Mouse (Mus musculus): ENCODE measurements around the gene Wdr83.

Gene Wdr83

GRCm38 (mm10) chr8:85076993-85077392 lies 4.1 kb downstream of the Wdr83 start:
- peak; percentile 69 to 70 for DNase-seq (ENCODE audit: low spot score in 2 of 2)

GRCm38 (mm10) chr8:85076001-85076400 lies 5.1 kb downstream of the Wdr83 start:
- DNase-seq (ENCODE audit: low spot score in 2 of 2): no peak

- no peak for DNase-seq (ENCODE audit: low spot score in 2 of 2)
These were observed 6.5 kb downstream of the Wdr83 start for GRCm38 (mm10) chr8:85074617-85075016.

- DNase-seq (ENCODE audit: low spot score in 2 of 2): no peak
These were observed 6.9 kb downstream of the Wdr83 start for GRCm38 (mm10) chr8:85074167-85074566.

- DNase-seq (ENCODE audit: low spot score in 2 of 2): no peak
These were observed 8.0 kb downstream of the Wdr83 start for GRCm38 (mm10) chr8:85073041-85073612.

GRCm38 (mm10) chr8:85072364-85072929 lies 8.7 kb downstream of the Wdr83 start:
- DNase-seq (ENCODE audit: low spot score in 2 of 2): no peak

- peak; percentile 89 to 94 for DNase-seq (ENCODE audit: low spot score in 2 of 2)
These were observed 9.4 kb downstream of the Wdr83 start, which contains the start of gene Dhps for GRCm38 (mm10) chr8:85071514-85072281. Gene Dhps, plus strand, starts transcription at chr8:85071757.

- DNase-seq (ENCODE audit: low spot score in 2 of 2): no peak
These were observed 10.1 kb downstream of the Wdr83 start for GRCm38 (mm10) chr8:85071041-85071440.

GRCm38 (mm10) chr8:85067982-85068381 lies 13.1 kb downstream of the Wdr83 start, which contains the start of gene Gm5741:
Gene Gm5741, minus strand, starts transcription at chr8:85067982.
- DNase-seq (ENCODE audit: low spot score in 2 of 2): no peak

GRCm38 (mm10) chr8:85067155-85067554 lies 14.0 kb downstream of the Wdr83 start:
- no peak for DNase-seq (ENCODE audit: low spot score in 2 of 2)

- no peak for DNase-seq (ENCODE audit: low spot score in 2 of 2)
These were observed 15.9 kb downstream of the Wdr83 start for GRCm38 (mm10) chr8:85065213-85065612.

- no peak for DNase-seq (ENCODE audit: low spot score in 2 of 2)
These were observed 18.5 kb downstream of the Wdr83 start for GRCm38 (mm10) chr8:85062603-85063002.

GRCm38 (mm10) chr8:85059879-85060616 lies 21.1 kb downstream of the Wdr83 start, which contains the start of gene Fbxw9:
Gene Fbxw9, plus strand, starts transcription at chr8:85060055.
- DNase-seq (ENCODE audit: low spot score in 2 of 2): peak; percentile 92 to 93

- DNase-seq (ENCODE audit: low spot score in 2 of 2): no peak
These were observed 23.7 kb downstream of the Wdr83 start for GRCm38 (mm10) chr8:85057367-85057766.

GRCm38 (mm10) chr8:85043619-85044018 lies 37.5 kb downstream of the Wdr83 start:
- no peak for DNase-seq (ENCODE audit: low spot score in 2 of 2)

- peak; percentile 53 to 59 for DNase-seq (ENCODE audit: low spot score in 2 of 2)
These were observed 43.2 kb downstream of the Wdr83 start for GRCm38 (mm10) chr8:85037681-85038531.

- no peak for DNase-seq (ENCODE audit: low spot score in 2 of 2)
These were observed 43.8 kb downstream of the Wdr83 start for GRCm38 (mm10) chr8:85037366-85037680.

- DNase-seq (ENCODE audit: low spot score in 2 of 2): peak; percentile 87 to 94
These were observed 44.3 kb downstream of the Wdr83 start, which contains the start of gene Tnpo2 for GRCm38 (mm10) chr8:85036718-85037365. Gene Tnpo2, plus strand, starts transcription at chr8:85036915.

GRCm38 (mm10) chr8:85036381-85036717 lies 44.8 kb downstream of the Wdr83 start:
- DNase-seq (ENCODE audit: low spot score in 2 of 2): no peak

- no peak for DNase-seq (ENCODE audit: low spot score in 2 of 2)
These were observed 45.3 kb downstream of the Wdr83 start for GRCm38 (mm10) chr8:85035728-85036310.

Data from right cerebral cortex, postnatal 36 days (tissue).